Mouse (Mus musculus) liver, embryonic 13.5 days (tissue): ENCODE results near the gene Gm19935. TPM values are rescaled to one million over a fixed set of nuclear protein-coding genes. Genes with fewer than 3 reads are reported as not detected.
A peak's percentile ranks its signal among the peaks of the same experiment; 100 is the strongest.

Experiments
- ATAC-seq: fragments of 200-750 bp; cut with Nextera tagmentation; 2 replicates; pipeline ENCODE4 v1.8.0; 2017; ENCODE audit warnings: low read depth, mild to moderate bottlenecking, moderate number of reproducible peaks, moderate library complexity
- DNase-seq: peaks from one replicate; pipeline ENCODE4 v3.0.0; 2022
- H3K27ac ChIP-seq: fragments of 300-500 bp; sonication (generic); 2 replicates; pipeline ENCODE4 v1.5.1; 2015; ENCODE audit warnings: moderate library complexity, mild to moderate bottlenecking, inconsistent platforms
- H3K27me3 ChIP-seq: fragments of 300-500 bp; sonication (generic); 2 replicates; pipeline ENCODE4 v1.6.1; 2015; ENCODE audit warnings: mild to moderate bottlenecking, inconsistent platforms
- H3K36me3 ChIP-seq: fragments of 300-500 bp; sonication (generic); 2 replicates; pipeline ENCODE4 v1.6.1; 2015; ENCODE audit warnings: mild to moderate bottlenecking, inconsistent platforms
- H3K4me1 ChIP-seq: fragments of 300-500 bp; sonication (generic); replicated peaks from 2 replicates; pipeline ENCODE4 v1.6.1; 2015; ENCODE audit warnings: inconsistent platforms
- H3K4me2 ChIP-seq: fragments of 300-500 bp; sonication (generic); 2 replicates; pipeline ENCODE4 v1.6.1; 2015; ENCODE audit warnings: inconsistent platforms, mild to moderate bottlenecking, moderate library complexity
- H3K4me3 ChIP-seq: fragments of 300-500 bp; sonication (generic); replicated peaks from 2 replicates; pipeline ENCODE4 v1.5.1; 2015; ENCODE audit warnings: mild to moderate bottlenecking, inconsistent platforms
- H3K9ac ChIP-seq: fragments of 300-500 bp; sonication (generic); 2 replicates; pipeline ENCODE4 v1.6.1; 2015; ENCODE audit warnings: mild to moderate bottlenecking, inconsistent platforms
- H3K9me3 ChIP-seq: fragments of 300-500 bp; sonication (generic); replicated peaks from 2 replicates; pipeline ENCODE4 v1.6.1; 2016; ENCODE audit warnings: inconsistent platforms
- WGBS: fragments of 180-500 bp; shearing (Covaris S2); methylation state at CpG from one replicate; pipeline ENCODE4 v1.1.7; 2015; ENCODE audit not compliant: insufficient replicate concordance; 5-methylcytosine and 5-hydroxymethylcytosine counted together
- polyA plus RNA-seq: library from polyadenylated mRNA; unstranded; fragments of >200 nt; fragmentation: Nextera tagmentation; extraction: Ambion mirVana; gene quantifications from 2 replicates; pipeline ENCODE4 v1.2.1, GENCODE M21; 2015

Gene Gm19935
- polyA plus RNA-seq, 1 experiment from 2014 or later = not detected

DNA sequence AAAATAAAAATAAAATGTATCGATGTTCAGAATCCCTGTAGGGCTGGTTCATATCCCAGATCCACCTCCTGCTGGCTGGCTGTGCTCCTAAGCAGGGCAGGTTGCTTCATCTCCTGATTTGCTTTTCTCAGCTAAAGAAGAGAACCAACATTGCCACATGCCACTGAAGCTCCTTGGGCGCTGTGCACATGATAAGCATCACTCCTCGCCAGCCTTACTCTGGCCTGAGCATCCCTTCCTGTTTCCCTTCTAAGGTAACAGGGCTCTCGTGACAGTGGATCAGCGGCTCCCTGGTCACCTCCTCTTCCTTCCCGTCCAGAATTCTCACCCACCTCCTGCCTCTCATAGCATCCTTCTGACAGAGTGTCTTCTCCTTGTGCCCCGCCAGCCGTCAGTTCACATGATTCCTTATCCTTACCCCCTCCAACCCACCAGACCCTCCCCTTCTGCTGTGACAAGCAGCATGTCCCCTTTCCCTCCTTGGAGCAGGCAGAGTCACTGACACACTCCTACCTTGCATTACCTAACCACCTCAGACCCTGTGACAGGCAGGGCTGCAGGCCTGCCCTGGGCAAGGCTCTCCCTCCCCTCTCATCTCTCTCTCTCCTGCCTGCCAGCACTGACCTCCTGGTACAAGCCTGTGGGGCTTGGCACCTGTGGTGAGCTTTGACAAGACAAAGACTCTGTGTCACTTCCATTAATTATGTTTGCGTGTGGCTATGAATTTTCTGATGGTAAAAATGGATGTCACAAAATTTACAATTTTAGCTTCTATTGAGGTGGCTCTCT lies 27.2 kb upstream of the Gm19935 start:
- Histone ChIP-seq H3K4me3 (no peak overlapping the region), H3K27me3 (no peaks in the 10 kb centered on the region), H3K9ac (no peak overlapping the region), H3K9me3 (no peaks in the 10 kb centered on the region), H3K4me1 (no peaks in the 10 kb centered on the region), H3K36me3 (no peaks in the 10 kb centered on the region), H3K27ac (no peak overlapping the region), H3K4me2 (no peak overlapping the region)
- DNase-seq = no peak
- no peak for ATAC-seq
- WGBS = 54% methylated on average over 9 of the region's 9 CpGs

GRCm38 (mm10) chr8:90843127-90843526 lies 25.9 kb upstream of the Gm19935 start:
- Histone ChIP-seq H3K4me2 (no peak overlapping the region), H3K4me3 (no peak overlapping the region), H3K9me3 (no peaks in the 10 kb centered on the region), H3K36me3 (no peaks in the 10 kb centered on the region), H3K9ac (no peak overlapping the region), H3K27me3 (no peaks in the 10 kb centered on the region), H3K4me1 (no peaks in the 10 kb centered on the region), H3K27ac (no peak overlapping the region)
- ATAC-seq = no peak
- DNase-seq = no peak
- 66% methylated on average over 6 of the region's 6 CpGs for WGBS

DNA sequence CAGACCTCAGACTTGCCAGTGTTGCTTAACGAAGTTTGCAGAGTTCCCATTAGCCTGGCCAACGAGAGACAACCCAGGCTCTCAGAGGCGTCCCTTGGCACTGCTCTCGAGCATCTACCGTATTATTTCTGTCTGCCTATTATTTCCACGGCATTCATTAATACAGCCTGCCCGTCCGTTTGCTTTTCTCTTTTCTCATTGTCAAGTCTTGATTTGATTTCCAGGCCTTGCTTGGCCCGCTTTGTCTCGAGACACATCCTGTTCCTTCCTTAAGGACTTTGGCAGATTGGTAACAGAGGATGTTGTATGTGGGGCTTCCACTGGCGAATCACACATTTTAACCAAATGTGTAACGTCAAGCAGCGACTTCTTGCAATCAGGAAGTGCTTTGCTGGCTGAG lies 24.1 kb upstream of the Gm19935 start:
- Histone ChIP-seq H3K36me3 (no peaks in the 10 kb centered on the region), H3K9me3 (no peaks in the 10 kb centered on the region), H3K4me1 (no peaks in the 10 kb centered on the region), H3K27ac (no peak overlapping the region), H3K4me3 (no peak overlapping the region), H3K27me3 (no peaks in the 10 kb centered on the region), H3K4me2 (no peak overlapping the region), H3K9ac (no peak overlapping the region)
- no peak for DNase-seq
- ATAC-seq = no peak
- 58% methylated on average over 13 of the region's 13 CpGs for WGBS

GRCm38 (mm10) chr8:90839725-90840714 lies 22.8 kb upstream of the Gm19935 start:
- Histone ChIP-seq H3K27ac (no peak overlapping the region), H3K9ac (no peak overlapping the region), H3K9me3 (no peaks in the 10 kb centered on the region), H3K4me3 (no peak overlapping the region), H3K27me3 (no peaks in the 10 kb centered on the region), H3K4me1 (no peaks in the 10 kb centered on the region), H3K4me2 (no peak overlapping the region), H3K36me3 (no peaks in the 10 kb centered on the region)
- 42% methylated on average over 11 of the region's 11 CpGs for WGBS
- ATAC-seq (no peak), DNase-seq (no peak)

DNA sequence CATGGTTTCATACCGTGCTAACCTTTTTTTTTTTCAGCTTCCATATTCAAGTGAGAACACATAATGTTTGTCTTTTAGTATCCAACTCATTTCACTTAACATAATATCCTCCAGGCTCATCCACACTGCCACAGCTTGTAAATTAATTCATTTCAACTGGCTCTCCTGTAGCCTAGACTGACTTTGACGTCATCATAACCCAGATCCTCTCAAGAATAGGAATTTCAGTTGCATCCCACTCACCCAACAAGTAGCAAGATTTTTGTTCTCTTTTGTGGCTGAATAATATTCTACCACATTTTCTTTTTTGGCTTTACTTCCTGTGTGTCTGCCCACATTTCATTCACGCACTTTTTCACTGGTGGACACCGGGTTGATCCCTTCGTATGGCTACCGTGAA lies 20.2 kb upstream of the Gm19935 start:
- DNase-seq = no peak
- no peak for ATAC-seq
- Histone ChIP-seq H3K27me3 (no peaks in the 10 kb centered on the region), H3K27ac (no peak overlapping the region), H3K4me3 (no peak overlapping the region), H3K9ac (no peak overlapping the region), H3K4me2 (no peak overlapping the region), H3K4me1 (peaks cover 8% of the 10 kb centered on the region), H3K9me3 (no peaks in the 10 kb centered on the region), H3K36me3 (no peaks in the 10 kb centered on the region)
- WGBS = 74% methylated on average over 6 of the region's 6 CpGs

- H3K4me2 ChIP-seq = no peak overlapping the region
- no peak overlapping the region for H3K27ac ChIP-seq
- H3K4me1 ChIP-seq = peaks cover 16% of the 10 kb centered on the region
- no peaks in the 10 kb centered on the region for H3K36me3 ChIP-seq
- H3K9me3 ChIP-seq = no peaks in the 10 kb centered on the region
- DNase-seq (no peak), ATAC-seq (no peak)
- 59% methylated on average over 3 of the region's 3 CpGs for WGBS
- H3K27me3 ChIP-seq = no peaks in the 10 kb centered on the region
- no peak overlapping the region for H3K9ac ChIP-seq
- H3K4me3 ChIP-seq = no peak overlapping the region
Observed at GRCm38 (mm10) chr8:90834321-90834672, 17.1 kb upstream of the Gm19935 start.

DNA sequence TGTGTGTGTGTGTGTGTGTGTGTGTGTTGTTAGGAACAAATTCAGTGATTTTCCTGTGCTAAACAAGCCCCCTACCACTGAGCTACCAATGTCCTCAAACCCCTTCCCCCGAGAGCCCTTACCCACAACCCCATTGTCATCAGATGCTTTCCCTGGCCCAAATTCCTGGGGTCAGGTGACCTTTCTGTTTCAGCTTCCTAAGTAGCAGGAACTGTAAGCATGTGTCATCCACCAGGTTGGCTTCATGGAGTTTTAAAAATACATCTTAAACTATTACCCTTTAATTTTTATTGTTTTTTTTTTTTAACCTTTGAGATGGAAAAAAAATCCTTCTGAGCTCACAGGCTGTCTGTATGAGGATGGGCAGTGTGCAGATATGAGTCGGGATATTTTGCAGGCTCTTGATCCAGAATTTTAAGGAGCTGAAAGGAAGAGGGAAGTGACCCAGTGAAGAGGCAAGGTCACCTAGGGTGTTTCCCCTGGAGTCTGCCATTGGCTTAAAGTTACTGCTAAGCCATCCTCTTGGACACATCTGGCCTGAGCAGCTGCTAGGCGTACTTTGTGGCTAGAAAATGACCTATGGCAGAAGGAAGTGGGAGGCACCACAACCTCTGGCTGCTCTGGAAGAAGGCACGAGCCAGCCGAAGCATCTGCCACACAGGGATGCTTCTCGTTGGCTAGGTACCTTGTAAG lies 16.6 kb upstream of the Gm19935 start:
- H3K9ac ChIP-seq = no peak overlapping the region
- no peaks in the 10 kb centered on the region for H3K36me3 ChIP-seq
- ATAC-seq (no peak), DNase-seq (no peak)
- H3K4me1 ChIP-seq = peaks cover 21% of the 10 kb centered on the region
- no peak overlapping the region for H3K27ac ChIP-seq
- no peaks in the 10 kb centered on the region for H3K27me3 ChIP-seq
- no peak overlapping the region for H3K4me3 ChIP-seq
- no peak overlapping the region for H3K4me2 ChIP-seq
- 50% methylated on average over 6 of the region's 6 CpGs for WGBS
- H3K9me3 ChIP-seq = no peaks in the 10 kb centered on the region

- 30% methylated on average over 5 of the region's 5 CpGs for WGBS
- H3K4me2 ChIP-seq = no peak overlapping the region
- H3K4me1 ChIP-seq = peaks cover 28% of the 10 kb centered on the region
- no peaks in the 10 kb centered on the region for H3K9me3 ChIP-seq
- ATAC-seq (no peak), DNase-seq (no peak)
- H3K9ac ChIP-seq = no peak overlapping the region
- H3K27me3 ChIP-seq = no peaks in the 10 kb centered on the region
- no peaks in the 10 kb centered on the region for H3K36me3 ChIP-seq
- no peak overlapping the region for H3K27ac ChIP-seq
- no peak overlapping the region for H3K4me3 ChIP-seq
Observed at GRCm38 (mm10) chr8:90832576-90833289, 15.5 kb upstream of the Gm19935 start.

DNA sequence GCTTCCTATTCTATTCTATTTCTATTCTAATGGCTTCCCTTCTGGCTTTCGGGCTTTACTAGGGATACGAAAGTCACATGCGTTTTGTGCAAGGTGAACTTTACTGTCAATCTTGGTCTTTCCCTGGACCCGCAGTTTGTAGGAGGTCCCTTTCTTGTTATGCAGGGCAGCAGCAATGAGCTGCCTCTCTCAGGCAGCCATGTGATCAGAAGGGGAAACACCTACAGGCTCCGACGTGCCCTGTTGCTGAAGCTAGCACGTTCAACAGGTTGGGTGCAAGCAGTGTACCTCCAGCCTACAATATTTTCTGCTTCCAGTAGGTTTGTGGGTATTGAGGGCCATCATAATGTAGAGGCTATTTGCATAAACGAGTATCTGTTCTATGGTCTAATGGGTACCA lies 13.8 kb upstream of the Gm19935 start:
- H3K4me2 ChIP-seq = no peak overlapping the region
- H3K27ac ChIP-seq = no peak overlapping the region
- no peaks in the 10 kb centered on the region for H3K9me3 ChIP-seq
- H3K9ac ChIP-seq = no peak overlapping the region
- 59% methylated on average over 8 of the region's 8 CpGs for WGBS
- no peaks in the 10 kb centered on the region for H3K36me3 ChIP-seq
- no peaks in the 10 kb centered on the region for H3K27me3 ChIP-seq
- H3K4me3 ChIP-seq = no peak overlapping the region
- H3K4me1 ChIP-seq = peaks cover 28% of the 10 kb centered on the region
- no peak for ATAC-seq
- no peak for DNase-seq

DNA sequence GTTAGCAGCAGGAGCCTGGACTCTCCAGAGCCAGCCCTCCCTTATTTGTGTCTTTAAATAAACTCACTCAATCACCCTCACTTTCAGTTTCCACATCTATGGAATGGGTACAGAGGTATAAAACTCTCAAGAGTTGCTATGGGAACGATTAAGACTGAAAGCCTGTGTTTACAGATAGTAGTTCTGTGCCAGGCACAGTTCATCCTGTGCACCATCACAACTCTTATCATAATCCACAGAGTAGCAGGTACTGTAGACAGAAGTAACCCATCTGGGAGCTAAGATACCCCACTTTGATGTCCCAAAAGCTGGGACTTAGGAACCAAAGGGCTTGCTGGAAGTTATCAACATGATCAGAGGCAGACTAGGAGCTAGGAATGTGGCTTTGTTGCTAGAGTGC lies 12.6 kb upstream of the Gm19935 start:
- H3K4me1 ChIP-seq = peaks cover 28% of the 10 kb centered on the region
- no peaks in the 10 kb centered on the region for H3K27me3 ChIP-seq
- no peaks in the 10 kb centered on the region for H3K36me3 ChIP-seq
- peak; percentile 40 for ATAC-seq
- H3K4me2 ChIP-seq = peak overlapping the region; percentile 77
- no peak overlapping the region for H3K4me3 ChIP-seq
- DNase-seq = no peak
- no peak overlapping the region for H3K9ac ChIP-seq
- no peak overlapping the region for H3K27ac ChIP-seq
- WGBS = 41% methylated on average over 1 of the region's 1 CpGs
- no peaks in the 10 kb centered on the region for H3K9me3 ChIP-seq
